Mouse (Mus musculus): ENCODE measurements at regions not wholly inside any gene's neighbourhood (a gene's known extent, or its start where the extent isn't known, plus 50 kb on each side); places are given as distances from the start of the nearest gene placed in this dataset.

- TF ChIP-seq CTCF (IDR thresholded peaks at IDR 0.05; ENCODE audit: insufficient read depth, low read depth, low read length): no peak
- TF ChIP-seq POLR2A (IDR thresholded peaks at IDR 0.05; ENCODE audit: insufficient read depth, low read depth, low read length): no peak
- 98% methylated on average over 3 of the region's 3 CpGs for WGBS
- Histone ChIP-seq H3K27ac (ENCODE audit: insufficient read depth, low read depth, low read length) (no peak overlapping the region), H3K4me1 (ENCODE audit: control insufficient read depth, insufficient read depth, low read length) (no peaks in the 10 kb centered on the region), H3K4me3 (ENCODE audit: insufficient read depth, low read depth, low read length) (no peak overlapping the region)
Measured at GRCm38 (mm10) chr2:17876942-17877341, 119.8 kb downstream of the H2al2a start.

GRCm38 (mm10) chr2:17876155-17876554 is 120.6 kb downstream of the H2al2a start:
- H3K4me1 ChIP-seq (ENCODE audit: control insufficient read depth, insufficient read depth, low read length): no peaks in the 10 kb centered on the region
- 94% methylated on average over 9 of the region's 9 CpGs for WGBS
- H3K27ac ChIP-seq (ENCODE audit: insufficient read depth, low read depth, low read length): no peak overlapping the region
- no peak for TF ChIP-seq CTCF (IDR thresholded peaks at IDR 0.05; ENCODE audit: insufficient read depth, low read depth, low read length)
- no peak for TF ChIP-seq POLR2A (IDR thresholded peaks at IDR 0.05; ENCODE audit: insufficient read depth, low read depth, low read length)
- no peak overlapping the region for H3K4me3 ChIP-seq (ENCODE audit: insufficient read depth, low read depth, low read length)

- WGBS: 85% methylated on average over 2 of the region's 2 CpGs
- Histone ChIP-seq H3K4me1 (ENCODE audit: control insufficient read depth, insufficient read depth, low read length) (no peaks in the 10 kb centered on the region), H3K27ac (ENCODE audit: insufficient read depth, low read depth, low read length) (no peak overlapping the region), H3K4me3 (ENCODE audit: insufficient read depth, low read depth, low read length) (no peak overlapping the region)
- no peak for TF ChIP-seq POLR2A (IDR thresholded peaks at IDR 0.05; ENCODE audit: insufficient read depth, low read depth, low read length)
- no peak for TF ChIP-seq CTCF (IDR thresholded peaks at IDR 0.05; ENCODE audit: insufficient read depth, low read depth, low read length)
Measured at GRCm38 (mm10) chr2:17870562-17870961, 126.2 kb downstream of the H2al2a start.

GRCm38 (mm10) chr2:17868145-17868544 is 128.6 kb downstream of the H2al2a start:
- no peak overlapping the region for H3K4me3 ChIP-seq (ENCODE audit: insufficient read depth, low read depth, low read length)
- WGBS: 54% methylated on average over 9 of the region's 9 CpGs
- TF ChIP-seq CTCF (IDR thresholded peaks at IDR 0.05; ENCODE audit: insufficient read depth, low read depth, low read length) (no peak), POLR2A (IDR thresholded peaks at IDR 0.05; ENCODE audit: insufficient read depth, low read depth, low read length) (no peak)
- H3K4me1 ChIP-seq (ENCODE audit: control insufficient read depth, insufficient read depth, low read length): no peaks in the 10 kb centered on the region
- H3K27ac ChIP-seq (ENCODE audit: insufficient read depth, low read depth, low read length): no peak overlapping the region

GRCm38 (mm10) chr2:17867341-17867740 is 129.4 kb downstream of the H2al2a start:
- H3K4me1 ChIP-seq (ENCODE audit: control insufficient read depth, insufficient read depth, low read length): no peaks in the 10 kb centered on the region
- H3K4me3 ChIP-seq (ENCODE audit: insufficient read depth, low read depth, low read length): no peak overlapping the region
- TF ChIP-seq CTCF (IDR thresholded peaks at IDR 0.05; ENCODE audit: insufficient read depth, low read depth, low read length) (no peak), POLR2A (IDR thresholded peaks at IDR 0.05; ENCODE audit: insufficient read depth, low read depth, low read length) (no peak)
- no peak overlapping the region for H3K27ac ChIP-seq (ENCODE audit: insufficient read depth, low read depth, low read length)
- WGBS: 94% methylated on average over 3 of the region's 3 CpGs

GRCm38 (mm10) chr2:17861765-17862495 is 130.7 kb upstream of the Nebl start:
- Histone ChIP-seq H3K4me1 (ENCODE audit: control insufficient read depth, insufficient read depth, low read length) (no peaks in the 10 kb centered on the region), H3K27ac (ENCODE audit: insufficient read depth, low read depth, low read length) (no peak overlapping the region), H3K4me3 (ENCODE audit: insufficient read depth, low read depth, low read length) (no peak overlapping the region)
- WGBS: 32% methylated on average over 10 of the region's 10 CpGs
- no peak for TF ChIP-seq POLR2A (IDR thresholded peaks at IDR 0.05; ENCODE audit: insufficient read depth, low read depth, low read length)
- no peak for TF ChIP-seq CTCF (IDR thresholded peaks at IDR 0.05; ENCODE audit: insufficient read depth, low read depth, low read length)

- no peak overlapping the region for H3K4me3 ChIP-seq (ENCODE audit: insufficient read depth, low read depth, low read length)
- 26% methylated on average over 4 of the region's 4 CpGs for WGBS
- no peak overlapping the region for H3K27ac ChIP-seq (ENCODE audit: insufficient read depth, low read depth, low read length)
Measured at GRCm38 (mm10) chr2:17860922-17861559, 129.8 kb upstream of the Nebl start.

GRCm38 (mm10) chr2:17859234-17859633 is 128.0 kb upstream of the Nebl start:
- no peaks in the 10 kb centered on the region for H3K4me1 ChIP-seq (ENCODE audit: control insufficient read depth, insufficient read depth, low read length)
- TF ChIP-seq POLR2A (IDR thresholded peaks at IDR 0.05; ENCODE audit: insufficient read depth, low read depth, low read length) (no peak), CTCF (IDR thresholded peaks at IDR 0.05; ENCODE audit: insufficient read depth, low read depth, low read length) (no peak)
- H3K4me3 ChIP-seq (ENCODE audit: insufficient read depth, low read depth, low read length): no peak overlapping the region
- WGBS: 96% methylated on average over 8 of the region's 8 CpGs
- H3K27ac ChIP-seq (ENCODE audit: insufficient read depth, low read depth, low read length): no peak overlapping the region

More at GRCm38 (mm10) chr2:17860922-17861559, 129.8 kb upstream of the Nebl start:
- TF ChIP-seq POLR2A (IDR thresholded peaks at IDR 0.05; ENCODE audit: insufficient read depth, low read depth, low read length) (no peak), CTCF (IDR thresholded peaks at IDR 0.05; ENCODE audit: insufficient read depth, low read depth, low read length) (no peak)
- H3K4me1 ChIP-seq (ENCODE audit: control insufficient read depth, insufficient read depth, low read length): no peaks in the 10 kb centered on the region

GRCm38 (mm10) chr2:17858326-17858725 is 127.1 kb upstream of the Nebl start:
- Histone ChIP-seq H3K27ac (ENCODE audit: insufficient read depth, low read depth, low read length) (no peak overlapping the region), H3K4me1 (ENCODE audit: control insufficient read depth, insufficient read depth, low read length) (no peaks in the 10 kb centered on the region), H3K4me3 (ENCODE audit: insufficient read depth, low read depth, low read length) (no peak overlapping the region)
- WGBS: 54% methylated on average over 8 of the region's 8 CpGs
- no peak for TF ChIP-seq POLR2A (IDR thresholded peaks at IDR 0.05; ENCODE audit: insufficient read depth, low read depth, low read length)
